Mouse (Mus musculus) effector memory CD4-positive, alpha-beta T cell, adult 5 months (primary cell): ENCODE results near the gene Eras. TPM values are rescaled to one million over a fixed set of nuclear protein-coding genes. Genes with fewer than 3 reads are reported as not detected.

ENCODE experiments used
- polyA plus RNA-seq: library from polyadenylated mRNA; unstranded; fragments of 100-300 nt; shearing (Covaris generic); gene quantifications from one replicate; pipeline ENCODE4 v1.2.1, GENCODE M21; 2017

Gene Eras
- not detected for polyA plus RNA-seq

DNA sequence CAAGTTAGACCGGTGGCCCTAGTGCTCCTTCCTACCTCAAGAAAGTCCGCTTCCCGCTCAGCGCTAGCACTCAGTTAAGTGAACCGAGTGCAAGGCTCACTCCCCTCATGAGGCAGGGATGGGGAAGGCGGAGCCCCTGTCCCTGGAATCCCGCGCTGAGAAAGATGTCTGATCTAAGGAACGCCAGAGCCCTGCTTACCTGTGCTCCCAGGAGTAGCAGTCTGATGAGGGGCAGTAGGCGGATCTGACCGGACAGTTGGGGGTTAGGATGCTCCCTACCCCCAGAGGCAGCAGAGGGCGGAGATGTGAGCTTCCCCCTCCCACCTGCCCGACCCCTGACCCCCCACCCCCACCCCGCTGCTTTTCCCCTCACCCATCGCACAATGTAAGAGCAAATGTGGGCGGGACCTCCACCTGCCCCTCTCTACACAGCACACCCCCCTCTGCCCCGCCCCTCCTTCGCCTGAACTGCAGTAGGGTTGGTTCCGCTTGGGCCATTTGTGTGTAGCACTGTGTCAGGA is at the start of gene Eras:
Gene Eras, minus strand, starts transcription at position 338 of the 521 bp plus-strand sequence.

DNA sequence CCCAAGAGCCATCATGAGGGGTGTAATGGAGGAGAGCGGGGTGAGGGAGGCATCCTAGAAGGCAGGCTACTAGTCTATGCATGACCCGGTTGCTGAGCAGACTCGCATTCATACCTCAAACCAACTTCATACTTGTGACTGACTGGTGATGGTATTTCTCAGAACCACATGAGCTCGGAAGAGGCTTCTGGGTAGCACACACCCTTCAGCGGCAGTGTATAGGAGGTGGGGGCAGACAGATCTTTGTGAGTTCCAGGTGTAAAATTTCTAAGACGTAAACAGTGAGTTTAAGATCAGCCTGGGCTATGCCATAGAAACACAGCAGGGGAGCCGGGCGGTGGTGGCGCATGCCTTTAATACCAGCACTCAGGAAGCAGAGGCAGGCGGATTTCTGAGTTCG is 49.5 kb upstream of the Eras start, which contains the start of gene Gata1:
Gene Gata1, minus strand, starts transcription at position 180 of the 400 bp plus-strand sequence.

DNA sequence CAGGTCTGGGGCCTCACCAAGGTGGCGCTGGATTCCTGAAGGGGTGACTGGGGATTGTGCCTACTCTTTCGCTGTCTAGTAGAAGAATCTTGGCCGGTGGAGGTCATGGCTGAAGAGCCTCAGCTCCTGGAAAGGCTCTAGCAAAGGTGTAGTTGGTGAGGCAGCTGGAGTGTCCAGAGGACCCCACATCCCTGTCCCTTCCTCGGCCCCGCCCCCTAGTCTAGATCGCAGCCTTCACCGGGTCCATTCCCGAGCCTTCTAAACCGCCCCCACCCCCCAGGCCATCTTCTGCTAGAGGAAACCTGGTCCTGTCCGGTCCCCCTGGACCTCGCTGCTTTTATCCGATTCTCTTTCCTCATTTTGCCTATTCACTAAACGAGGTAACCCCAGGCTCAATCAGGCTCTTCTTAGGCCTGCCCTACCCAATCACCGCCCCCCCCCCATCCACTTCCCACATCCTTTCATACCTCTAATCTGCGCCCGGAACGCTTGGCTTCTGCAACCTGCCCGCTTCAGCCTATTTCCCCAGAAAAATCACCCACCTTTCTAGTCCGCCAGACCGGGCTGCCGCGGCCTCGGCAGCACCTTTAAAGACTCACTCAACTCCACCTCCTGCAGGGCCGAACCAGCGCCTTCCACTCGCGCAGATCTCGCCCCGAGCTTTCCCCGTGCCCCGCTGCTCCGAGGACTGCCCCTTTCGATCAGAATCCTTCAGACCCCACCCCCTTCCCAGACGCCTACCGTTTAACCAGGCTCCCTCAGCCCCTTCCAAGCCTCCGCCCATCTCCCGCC is 18.9 kb upstream of the Eras start, which contains the start of gene Hdac6:
Gene Hdac6, minus strand, starts transcription at position 782 of the 792 bp plus-strand sequence.

DNA sequence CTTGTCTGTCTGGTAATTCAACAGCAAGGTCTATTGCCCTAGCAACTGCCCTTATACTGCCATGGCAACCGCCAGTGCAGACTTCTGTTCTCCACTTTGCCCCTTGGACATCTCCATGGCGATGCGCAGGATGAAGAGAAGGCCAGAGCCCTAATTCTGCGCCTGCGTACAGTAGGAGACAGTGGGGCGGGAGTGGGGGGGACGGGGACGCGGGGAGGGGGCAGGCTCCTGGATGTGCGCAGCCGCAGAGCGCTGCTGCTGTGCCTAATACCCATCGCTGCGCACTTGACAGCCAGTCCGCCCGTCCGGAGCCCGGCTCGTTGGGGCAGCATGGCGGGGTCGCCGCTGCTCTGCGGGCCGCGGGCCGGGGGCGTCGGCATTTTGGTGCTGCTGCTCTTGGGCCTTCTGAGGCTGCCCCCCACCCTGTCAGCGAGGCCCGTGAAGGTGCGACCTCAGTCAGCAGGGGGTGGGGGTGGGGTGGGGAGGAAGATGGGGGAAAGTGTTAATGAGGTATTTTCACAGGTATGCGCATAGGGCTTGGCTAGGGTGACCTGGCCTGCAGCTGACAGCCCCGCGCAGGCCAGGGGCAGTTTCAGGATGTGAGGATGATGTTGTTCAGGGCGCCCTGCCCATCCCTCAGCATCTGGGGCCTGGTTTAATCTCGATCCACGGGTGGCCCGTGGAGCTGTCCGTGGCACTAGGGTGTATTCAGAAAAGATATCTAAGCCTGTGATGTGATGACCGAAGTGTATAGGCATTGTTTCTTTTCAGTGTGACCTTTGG is 8.6 kb downstream of the Eras start, which contains the start of gene Pcsk1n:
Gene Pcsk1n, plus strand, starts transcription at position 222 of the 783 bp plus-strand sequence.

DNA sequence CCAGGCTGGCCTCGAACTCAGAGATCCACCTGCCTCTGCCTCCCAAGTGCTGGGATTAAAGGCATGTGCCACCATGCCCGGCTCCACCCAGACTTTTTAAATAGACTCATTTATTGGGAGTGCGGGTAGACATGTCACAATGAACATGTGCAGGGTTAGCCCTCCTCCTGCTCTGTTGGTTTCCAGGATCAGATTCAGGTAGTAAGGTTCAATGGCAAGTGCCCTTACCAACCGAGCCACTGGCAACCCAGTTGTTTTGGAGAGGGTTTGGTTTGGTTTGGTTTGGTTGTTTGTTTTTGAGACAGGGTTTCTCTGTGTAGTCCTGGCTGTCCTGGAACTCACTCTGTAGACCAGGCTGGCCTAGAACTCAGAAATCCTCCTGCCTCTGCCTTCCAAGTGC is 19.2 kb downstream of the Eras start, which contains the start of gene Gm10490:
Gene Gm10490, plus strand, starts transcription at position 301 of the 400 bp plus-strand sequence.

DNA sequence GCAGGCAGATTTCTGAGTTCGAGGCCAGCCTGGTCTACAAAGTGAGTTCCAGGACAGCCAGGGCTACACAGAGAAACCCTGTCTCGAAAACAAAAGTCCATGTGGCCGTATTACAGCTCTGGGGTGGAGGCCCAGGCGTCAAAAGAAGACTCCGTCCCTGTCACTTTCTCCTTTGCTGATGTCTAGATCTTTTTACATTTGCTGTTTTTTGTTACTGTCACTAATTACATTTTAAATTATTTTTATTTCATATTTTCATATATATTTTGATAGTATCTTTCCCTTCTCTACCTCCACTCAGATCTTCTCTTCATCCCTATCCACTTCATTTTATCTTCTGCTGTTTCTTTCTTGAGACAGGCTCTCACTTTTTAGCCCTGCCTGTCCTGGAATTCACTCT is 20.7 kb downstream of the Eras start, which contains the start of gene Gm10491:
Gene Gm10491, minus strand, starts transcription at position 101 of the 400 bp plus-strand sequence.

DNA sequence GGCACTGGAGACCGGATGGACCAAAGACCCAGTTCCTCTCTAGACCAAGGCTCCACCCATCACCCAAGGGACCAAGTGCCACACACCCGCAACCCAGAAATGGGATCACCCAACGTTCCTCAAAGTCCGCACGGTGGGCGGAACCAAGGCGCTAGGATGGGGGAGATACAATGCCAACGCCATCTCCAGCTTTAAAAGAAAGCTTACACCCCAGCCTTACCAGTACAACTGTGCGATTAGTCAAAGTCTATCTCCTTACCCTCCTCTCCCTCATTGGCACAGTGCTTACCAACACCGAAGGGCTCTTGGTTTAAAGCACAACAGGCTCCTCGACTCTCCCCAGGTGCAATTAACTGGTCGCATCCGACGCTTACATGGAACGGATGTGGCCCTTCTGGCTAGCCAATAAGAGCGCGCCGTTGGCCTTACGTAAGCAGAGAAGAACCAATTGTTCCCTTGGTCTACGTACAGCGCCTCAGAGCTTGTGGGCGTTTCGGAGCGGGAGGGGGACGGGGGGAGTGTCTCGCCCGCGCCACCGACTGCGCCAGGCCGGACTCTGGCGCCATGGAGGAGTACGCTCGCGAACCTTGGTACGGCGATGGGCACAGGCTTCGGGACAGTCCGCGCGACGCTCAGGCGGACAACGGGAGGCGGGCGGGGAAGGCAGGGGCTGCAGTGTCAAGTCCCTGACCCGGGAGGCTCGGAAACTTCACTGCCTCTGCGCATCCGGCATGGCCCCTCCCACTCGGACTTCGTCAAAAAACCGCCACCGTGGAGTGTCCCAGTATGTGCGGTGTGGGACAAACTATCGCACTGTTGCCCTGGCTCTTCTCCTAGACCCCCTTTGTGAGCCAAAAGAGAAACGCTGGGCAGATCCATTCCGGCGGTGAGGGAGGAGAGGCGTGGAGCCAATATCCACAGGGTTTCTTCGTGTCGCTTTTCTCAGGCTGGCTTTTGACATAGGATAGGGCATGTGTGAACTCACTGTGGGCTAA is 29.2 kb downstream of the Eras start, which contains the start of the genes Pqbp1 and Timm17b:
Gene Pqbp1, minus strand, starts transcription at position 390 of the 995 bp plus-strand sequence.
Gene Timm17b, plus strand, starts transcription at position 478 of the 995 bp plus-strand sequence.

DNA sequence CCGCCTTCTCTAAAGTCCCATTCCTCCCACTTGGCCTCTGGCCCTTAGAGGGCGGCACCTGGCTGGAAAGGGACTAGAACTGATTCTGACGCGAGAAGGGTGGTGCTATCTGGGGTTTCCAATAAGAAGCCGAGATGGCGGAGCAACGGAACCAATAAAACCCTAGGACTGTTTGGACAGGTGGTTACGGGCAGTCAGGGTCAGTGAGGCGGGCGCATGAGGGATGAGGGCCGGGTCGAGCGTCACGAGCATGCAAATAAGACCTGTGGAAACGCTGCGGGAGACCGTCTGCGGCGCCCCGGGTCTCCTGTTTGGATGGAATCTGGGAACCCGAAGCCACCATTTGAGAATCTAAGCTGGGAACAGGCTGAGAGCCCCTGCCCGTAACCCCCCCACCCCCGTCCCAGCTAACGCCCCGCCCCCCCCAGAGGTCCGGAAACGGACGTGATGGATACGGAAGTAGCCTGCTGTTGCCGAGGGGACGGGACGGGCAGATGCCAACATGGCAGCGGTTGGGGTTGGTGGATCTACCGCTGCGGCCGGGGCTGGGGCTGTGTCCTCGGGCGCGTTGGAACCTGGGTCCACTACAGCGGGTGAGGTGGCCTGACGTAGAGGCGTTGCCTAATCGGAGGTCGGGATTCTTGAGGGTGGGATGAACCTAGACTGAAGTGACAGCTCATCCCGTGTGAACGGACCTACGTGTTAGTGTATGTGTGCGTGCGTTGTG is 44.4 kb downstream of the Eras start, which contains the start of gene Slc35a2:
Gene Slc35a2, plus strand, starts transcription at position 188 of the 727 bp plus-strand sequence.

DNA sequence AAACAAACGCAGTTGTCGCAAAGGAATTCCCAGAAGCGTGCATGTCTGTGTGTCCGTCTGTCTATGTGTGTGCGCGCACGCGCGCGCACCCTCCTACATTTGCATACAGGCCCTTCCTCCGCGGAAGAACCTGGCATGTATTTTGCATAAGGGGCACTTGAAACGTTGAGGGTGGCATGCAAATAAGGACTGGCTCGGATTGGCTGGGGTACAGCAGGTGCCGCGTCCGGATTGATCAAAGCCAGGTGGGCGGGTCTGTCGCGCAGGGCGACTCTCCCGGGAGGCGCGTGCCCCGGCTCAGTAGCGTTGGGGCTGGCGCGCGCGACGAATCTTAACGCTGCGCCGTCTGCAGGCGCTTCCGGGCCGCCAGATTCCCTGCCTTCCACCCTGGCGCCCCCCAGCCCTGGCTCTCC is 50.4 kb downstream of the Eras start, which contains the start of gene Pim2:
Gene Pim2, plus strand, starts transcription at position 256 of the 413 bp plus-strand sequence.

Other genes with a start within 250 kb of the Eras start
- not detected for gene Magix, start 247.4 kb downstream of the Eras start, polyA plus RNA-seq
- 68.3 TPM for gene Gpkow, start 231.5 kb downstream of the Eras start, polyA plus RNA-seq
- 98.4 TPM for gene Wdr45, start 214.3 kb downstream of the Eras start, polyA plus RNA-seq
- gene Gm45208, start 206.4 kb downstream of the Eras start, polyA plus RNA-seq = not detected
- 19.8 TPM for gene Praf2, start 200.2 kb downstream of the Eras start, polyA plus RNA-seq
- 0.12 TPM for gene Ccdc120, start 177.7 kb downstream of the Eras start, polyA plus RNA-seq
- gene Tfe3, start 166.0 kb downstream of the Eras start, polyA plus RNA-seq = 64.9 TPM
- 104 TPM for gene Gripap1, start 138.8 kb downstream of the Eras start, polyA plus RNA-seq
- gene Kcnd1, start 106.3 kb downstream of the Eras start, polyA plus RNA-seq = 0.19 TPM
- 191 TPM for gene Otud5, start 87.2 kb downstream of the Eras start, polyA plus RNA-seq
- 233 TPM for gene Pim2, start 50.3 kb downstream of the Eras start, polyA plus RNA-seq
- gene Slc35a2, start 44.6 kb downstream of the Eras start, polyA plus RNA-seq = 38.7 TPM
- 170 TPM for gene Pqbp1, start 29.3 kb downstream of the Eras start, polyA plus RNA-seq
- 101 TPM for gene Timm17b, start 29.2 kb downstream of the Eras start, polyA plus RNA-seq
- gene Gm10491, start 20.8 kb downstream of the Eras start, polyA plus RNA-seq = not detected
- gene Gm10490, start 19.1 kb downstream of the Eras start, polyA plus RNA-seq = not detected
- gene Pcsk1n, start 8.8 kb downstream of the Eras start, polyA plus RNA-seq = not detected
- 12.9 TPM for gene Hdac6, start 19.3 kb upstream of the Eras start, polyA plus RNA-seq
- not detected for gene Gata1, start 49.5 kb upstream of the Eras start, polyA plus RNA-seq
- not detected for gene Glod5, start 89.9 kb upstream of the Eras start, polyA plus RNA-seq
- gene Suv39h1, start 146.2 kb upstream of the Eras start, polyA plus RNA-seq = 22.0 TPM
- gene Was, start 161.9 kb upstream of the Eras start, polyA plus RNA-seq = 51.5 TPM
- gene Wdr13, start 204.3 kb upstream of the Eras start, polyA plus RNA-seq = 19.5 TPM
- 967 TPM for gene Rbm3, start 217.3 kb upstream of the Eras start, polyA plus RNA-seq
- gene Tbc1d25, start 247.6 kb upstream of the Eras start, polyA plus RNA-seq = 31.8 TPM